Mouse (Mus musculus): ENCODE data around the gene Ptprn2. TPM values are rescaled to one million over a fixed set of nuclear protein-coding genes. Genes with fewer than 3 reads are reported as not detected.

Ptprn2 gene
- polyA plus RNA-seq, 1 experiment from 2014 or later = 0.08 TPM

DNA sequence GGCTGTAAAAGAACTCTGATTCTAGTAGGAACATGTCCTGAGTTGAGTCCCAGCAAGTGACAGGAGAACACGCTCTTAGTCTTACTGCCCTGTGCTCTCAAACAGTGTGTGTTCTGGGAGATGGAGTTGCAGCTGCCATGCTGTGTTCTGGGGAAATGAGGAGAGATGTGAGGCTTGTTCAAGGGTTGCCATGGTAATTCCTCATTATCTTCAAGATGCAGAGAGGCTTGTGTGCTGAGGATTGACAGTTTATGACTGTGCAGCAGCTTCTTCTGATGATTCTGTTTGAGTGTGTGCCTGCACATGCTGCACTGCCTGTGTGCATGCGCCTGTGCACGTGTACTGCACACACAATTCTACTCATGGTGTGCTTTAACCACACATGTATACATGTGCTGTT is 192.2 kb downstream of the Ptprn2 start:
- H3K9ac ChIP-seq (ENCODE audit: low read depth, low read length) = no peak overlapping the region
- no peak overlapping the region for H3K27ac ChIP-seq (ENCODE audit: low read depth, low read length)
- H3K9me3 ChIP-seq (ENCODE audit: control insufficient read depth, low read length) = no peaks in the 10 kb centered on the region
- no peaks in the 10 kb centered on the region for H3K27me3 ChIP-seq (ENCODE audit: control insufficient read depth, insufficient read depth, low read length)
- no peak for ATAC-seq (ENCODE audit: low FRiP score, low TSS enrichment)
- no peaks in the 10 kb centered on the region for H3K4me1 ChIP-seq (ENCODE audit: control insufficient read depth, insufficient read depth, low read length)
- H3K36me3 ChIP-seq (ENCODE audit: control insufficient read depth, insufficient read depth, low read length) = no peaks in the 10 kb centered on the region
- no peak overlapping the region for H3K4me2 ChIP-seq (replicated peaks; ENCODE audit: low read depth, low read length)
- H3K4me3 ChIP-seq (ENCODE audit: low read length) = no peak overlapping the region
- 75% methylated on average over 3 of the region's 3 CpGs for WGBS

GRCm38 (mm10) chr12:116689832-116690231 is 204.3 kb downstream of the Ptprn2 start:
- 88% methylated on average over 2 of the region's 2 CpGs for WGBS
- ATAC-seq (ENCODE audit: low FRiP score, low TSS enrichment) = no peak
- no peak overlapping the region for H3K9ac ChIP-seq (ENCODE audit: low read depth, low read length)
- no peaks in the 10 kb centered on the region for H3K36me3 ChIP-seq (ENCODE audit: control insufficient read depth, insufficient read depth, low read length)
- H3K9me3 ChIP-seq (ENCODE audit: control insufficient read depth, low read length) = no peaks in the 10 kb centered on the region
- no peaks in the 10 kb centered on the region for H3K4me1 ChIP-seq (ENCODE audit: control insufficient read depth, insufficient read depth, low read length)
- H3K27ac ChIP-seq (ENCODE audit: low read depth, low read length) = no peak overlapping the region
- no peak overlapping the region for H3K4me3 ChIP-seq (ENCODE audit: low read length)
- H3K27me3 ChIP-seq (ENCODE audit: control insufficient read depth, insufficient read depth, low read length) = no peaks in the 10 kb centered on the region
- no peak overlapping the region for H3K4me2 ChIP-seq (replicated peaks; ENCODE audit: low read depth, low read length)

- Histone ChIP-seq H3K36me3 (ENCODE audit: control insufficient read depth, insufficient read depth, low read length) (no peaks in the 10 kb centered on the region), H3K27me3 (ENCODE audit: control insufficient read depth, insufficient read depth, low read length) (no peaks in the 10 kb centered on the region), H3K4me2 (replicated peaks; ENCODE audit: low read depth, low read length) (no peak overlapping the region), H3K9me3 (ENCODE audit: control insufficient read depth, low read length) (no peaks in the 10 kb centered on the region), H3K4me1 (ENCODE audit: control insufficient read depth, insufficient read depth, low read length) (no peaks in the 10 kb centered on the region), H3K4me3 (ENCODE audit: low read length) (no peak overlapping the region), H3K27ac (ENCODE audit: low read depth, low read length) (no peak overlapping the region), H3K9ac (ENCODE audit: low read depth, low read length) (no peak overlapping the region)
- no peak for ATAC-seq (ENCODE audit: low FRiP score, low TSS enrichment)
- 70% methylated on average over 5 of the region's 5 CpGs for WGBS
Measured at GRCm38 (mm10) chr12:116709535-116709934, 224.0 kb downstream of the Ptprn2 start.

- no peak for ATAC-seq (ENCODE audit: low FRiP score, low TSS enrichment)
- 73% methylated on average over 3 of the region's 3 CpGs for WGBS
- H3K4me1 ChIP-seq (ENCODE audit: control insufficient read depth, insufficient read depth, low read length) = no peaks in the 10 kb centered on the region
Measured at GRCm38 (mm10) chr12:116710716-116711115, 225.2 kb downstream of the Ptprn2 start.

GRCm38 (mm10) chr12:116711133-116711532 is 225.6 kb downstream of the Ptprn2 start:
- Histone ChIP-seq H3K27me3 (ENCODE audit: control insufficient read depth, insufficient read depth, low read length) (no peaks in the 10 kb centered on the region), H3K9ac (ENCODE audit: low read depth, low read length) (no peak overlapping the region), H3K36me3 (ENCODE audit: control insufficient read depth, insufficient read depth, low read length) (no peaks in the 10 kb centered on the region), H3K4me3 (ENCODE audit: low read length) (no peak overlapping the region), H3K4me2 (replicated peaks; ENCODE audit: low read depth, low read length) (no peak overlapping the region), H3K27ac (ENCODE audit: low read depth, low read length) (no peak overlapping the region), H3K4me1 (ENCODE audit: control insufficient read depth, insufficient read depth, low read length) (no peaks in the 10 kb centered on the region), H3K9me3 (ENCODE audit: control insufficient read depth, low read length) (no peaks in the 10 kb centered on the region)
- no peak for ATAC-seq (ENCODE audit: low FRiP score, low TSS enrichment)
- 96% methylated on average over 6 of the region's 6 CpGs for WGBS

More at GRCm38 (mm10) chr12:116710716-116711115, 225.2 kb downstream of the Ptprn2 start:
- H3K36me3 ChIP-seq (ENCODE audit: control insufficient read depth, insufficient read depth, low read length) = no peaks in the 10 kb centered on the region
- H3K27me3 ChIP-seq (ENCODE audit: control insufficient read depth, insufficient read depth, low read length) = no peaks in the 10 kb centered on the region
- H3K9ac ChIP-seq (ENCODE audit: low read depth, low read length) = no peak overlapping the region
- no peak overlapping the region for H3K27ac ChIP-seq (ENCODE audit: low read depth, low read length)
- H3K4me3 ChIP-seq (ENCODE audit: low read length) = no peak overlapping the region
- H3K9me3 ChIP-seq (ENCODE audit: control insufficient read depth, low read length) = no peaks in the 10 kb centered on the region
- H3K4me2 ChIP-seq (replicated peaks; ENCODE audit: low read depth, low read length) = no peak overlapping the region

DNA sequence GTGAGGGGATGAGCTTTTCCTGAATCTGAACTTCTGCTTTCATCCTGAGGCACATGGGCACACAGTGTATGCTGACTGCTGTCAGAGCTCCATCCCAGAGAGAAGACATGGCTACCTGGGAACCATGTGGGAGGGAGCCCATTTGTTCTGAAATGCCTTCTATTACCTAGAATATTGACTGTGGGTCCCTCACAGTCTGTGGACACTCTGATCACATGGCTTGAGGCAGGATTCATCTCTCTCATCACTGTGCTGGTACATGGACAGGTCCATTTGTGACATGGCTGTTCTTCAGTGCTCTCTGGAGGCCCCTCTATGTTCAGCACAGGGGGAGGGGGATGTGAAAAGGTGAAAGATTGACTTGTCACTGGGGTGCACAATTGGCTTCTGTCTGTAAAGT is 227.6 kb downstream of the Ptprn2 start:
- no peak overlapping the region for H3K27ac ChIP-seq (ENCODE audit: low read depth, low read length)
- H3K4me1 ChIP-seq (ENCODE audit: control insufficient read depth, insufficient read depth, low read length) = no peaks in the 10 kb centered on the region
- no peak overlapping the region for H3K4me2 ChIP-seq (replicated peaks; ENCODE audit: low read depth, low read length)
- H3K27me3 ChIP-seq (ENCODE audit: control insufficient read depth, insufficient read depth, low read length) = no peaks in the 10 kb centered on the region
- H3K9ac ChIP-seq (ENCODE audit: low read depth, low read length) = no peak overlapping the region
- ATAC-seq (ENCODE audit: low FRiP score, low TSS enrichment) = no peak
- H3K4me3 ChIP-seq (ENCODE audit: low read length) = no peak overlapping the region
- no peaks in the 10 kb centered on the region for H3K36me3 ChIP-seq (ENCODE audit: control insufficient read depth, insufficient read depth, low read length)
- no peaks in the 10 kb centered on the region for H3K9me3 ChIP-seq (ENCODE audit: control insufficient read depth, low read length)

DNA sequence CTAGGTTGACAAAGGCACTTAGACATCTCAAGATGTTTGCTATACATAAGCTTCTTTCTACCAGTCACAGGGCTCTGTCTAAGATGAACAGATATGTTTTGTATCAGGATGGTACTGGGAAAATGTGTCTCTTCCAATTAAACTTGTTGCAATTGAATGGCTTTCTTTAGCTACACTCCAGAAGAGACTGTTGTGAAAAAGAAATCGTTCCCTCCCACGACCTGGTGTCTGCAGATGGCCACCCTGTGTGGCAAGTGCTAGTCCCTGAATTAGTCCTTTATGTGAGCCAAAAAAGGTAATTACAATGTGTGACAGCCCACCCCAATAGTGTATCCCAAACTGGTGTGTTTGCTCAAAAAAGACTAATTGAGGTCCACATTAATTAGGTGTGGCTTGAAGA is 235.5 kb downstream of the Ptprn2 start:
- Histone ChIP-seq H3K27ac (ENCODE audit: low read depth, low read length) (no peak overlapping the region), H3K36me3 (ENCODE audit: control insufficient read depth, insufficient read depth, low read length) (no peaks in the 10 kb centered on the region), H3K4me3 (ENCODE audit: low read length) (no peak overlapping the region), H3K27me3 (ENCODE audit: control insufficient read depth, insufficient read depth, low read length) (no peaks in the 10 kb centered on the region), H3K9ac (ENCODE audit: low read depth, low read length) (no peak overlapping the region), H3K4me2 (replicated peaks; ENCODE audit: low read depth, low read length) (no peak overlapping the region), H3K4me1 (ENCODE audit: control insufficient read depth, insufficient read depth, low read length) (no peaks in the 10 kb centered on the region), H3K9me3 (ENCODE audit: control insufficient read depth, low read length) (no peaks in the 10 kb centered on the region)
- 86% methylated on average over 2 of the region's 2 CpGs for WGBS
- ATAC-seq (ENCODE audit: low FRiP score, low TSS enrichment) = no peak

DNA sequence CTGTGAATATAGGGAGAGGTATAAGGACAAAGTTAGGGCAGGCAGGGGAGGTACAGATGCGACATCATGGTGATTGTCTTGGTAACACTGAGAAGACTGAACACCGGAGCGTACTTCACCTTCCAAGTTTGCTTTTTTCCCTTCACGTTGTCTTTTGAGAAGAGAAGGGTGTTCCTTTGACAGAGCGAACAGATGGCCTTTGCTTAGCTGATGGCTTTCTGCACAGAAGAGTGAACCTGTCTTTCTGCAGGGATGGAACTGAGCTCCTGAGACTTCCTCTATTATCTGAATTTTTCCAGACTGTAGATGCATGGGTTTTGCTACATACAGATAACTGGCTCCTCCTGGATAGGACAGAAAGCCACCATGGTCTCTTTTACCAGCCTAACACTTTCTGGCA is 254.6 kb downstream of the Ptprn2 start:
- Histone ChIP-seq H3K4me3 (ENCODE audit: low read length) (no peak overlapping the region), H3K9me3 (ENCODE audit: control insufficient read depth, low read length) (no peaks in the 10 kb centered on the region), H3K27ac (ENCODE audit: low read depth, low read length) (no peak overlapping the region), H3K4me1 (ENCODE audit: control insufficient read depth, insufficient read depth, low read length) (no peaks in the 10 kb centered on the region), H3K27me3 (ENCODE audit: control insufficient read depth, insufficient read depth, low read length) (no peaks in the 10 kb centered on the region), H3K4me2 (replicated peaks; ENCODE audit: low read depth, low read length) (no peak overlapping the region), H3K36me3 (ENCODE audit: control insufficient read depth, insufficient read depth, low read length) (no peaks in the 10 kb centered on the region), H3K9ac (ENCODE audit: low read depth, low read length) (no peak overlapping the region)
- WGBS = 85% methylated on average over 5 of the region's 5 CpGs
- no peak for ATAC-seq (ENCODE audit: low FRiP score, low TSS enrichment)

DNA sequence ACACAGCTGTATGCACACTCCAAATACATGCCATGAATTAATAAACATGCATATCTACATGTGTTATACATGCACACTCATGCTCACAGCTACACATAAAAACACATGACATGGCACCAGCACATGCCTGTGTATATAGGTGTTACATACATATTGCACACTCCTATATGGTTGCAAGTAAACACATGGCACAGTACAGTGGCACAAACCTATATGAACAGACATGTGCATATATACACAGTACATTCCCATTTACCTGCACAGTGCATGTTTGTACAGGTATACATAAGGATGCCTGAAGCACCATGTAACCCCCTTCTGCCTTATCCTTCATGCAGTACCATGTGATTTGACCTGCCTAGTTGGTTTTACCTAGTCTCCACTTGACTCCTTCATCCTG is 255.8 kb downstream of the Ptprn2 start:
- Histone ChIP-seq H3K9me3 (ENCODE audit: control insufficient read depth, low read length) (no peaks in the 10 kb centered on the region), H3K4me1 (ENCODE audit: control insufficient read depth, insufficient read depth, low read length) (no peaks in the 10 kb centered on the region), H3K36me3 (ENCODE audit: control insufficient read depth, insufficient read depth, low read length) (no peaks in the 10 kb centered on the region), H3K4me3 (ENCODE audit: low read length) (no peak overlapping the region), H3K9ac (ENCODE audit: low read depth, low read length) (no peak overlapping the region), H3K4me2 (replicated peaks; ENCODE audit: low read depth, low read length) (no peak overlapping the region), H3K27me3 (ENCODE audit: control insufficient read depth, insufficient read depth, low read length) (no peaks in the 10 kb centered on the region), H3K27ac (ENCODE audit: low read depth, low read length) (no peak overlapping the region)
- ATAC-seq (ENCODE audit: low FRiP score, low TSS enrichment) = no peak

GRCm38 (mm10) chr12:116746401-116746800 is 260.9 kb downstream of the Ptprn2 start:
- WGBS = 91% methylated on average over 2 of the region's 2 CpGs
- no peaks in the 10 kb centered on the region for H3K36me3 ChIP-seq (ENCODE audit: control insufficient read depth, insufficient read depth, low read length)
- no peak overlapping the region for H3K9ac ChIP-seq (ENCODE audit: low read depth, low read length)
- H3K27me3 ChIP-seq (ENCODE audit: control insufficient read depth, insufficient read depth, low read length) = no peaks in the 10 kb centered on the region
- no peak overlapping the region for H3K27ac ChIP-seq (ENCODE audit: low read depth, low read length)
- H3K4me2 ChIP-seq (replicated peaks; ENCODE audit: low read depth, low read length) = no peak overlapping the region
- H3K9me3 ChIP-seq (ENCODE audit: control insufficient read depth, low read length) = no peaks in the 10 kb centered on the region
- H3K4me1 ChIP-seq (ENCODE audit: control insufficient read depth, insufficient read depth, low read length) = no peaks in the 10 kb centered on the region
- H3K4me3 ChIP-seq (ENCODE audit: low read length) = no peak overlapping the region
- ATAC-seq (ENCODE audit: low FRiP score, low TSS enrichment) = no peak
